19 mouse cellular contexts compared by ENCODE assay signal in genomic region chr7:142040756-142041155, GRCm38 (mm10). TPM values are rescaled to one million over a fixed set of nuclear protein-coding genes. Genes with fewer than 3 reads are reported as not detected.
DNase-seq lines count a peak whose midpoint lies in the region; ATAC-seq and TF ChIP-seq lines count a peak whose summit lies in the region.
"Had no signal": no experiment of that assay in that cellular context is flagged by ENCODE, and none has a peak within 500 bp of the region (broad histone marks: within the 10 kb centered on the region; RNA-seq: fewer than 3 reads in every experiment).

No protein-coding gene starts in this region.

- DNase-seq in heart, adult 11 months, result peak; percentile 98
- DNase-seq in lung, adult 18-20 months, result peak; percentile 21 to 34
- DNase-seq in lung, postnatal 14 days, result no peak
- DNase-seq in heart, postnatal 0 days (ENCODE audit: low spot score), result peak; percentile 60
- DNase-seq in forebrain, embryonic 10.5 days (ENCODE audit: extremely low spot score, low spot score), result no peak
- DNase-seq: B cell, adult 2 months; cerebellum, postnatal 10 days; retina, postnatal 1 day; thymus, postnatal 25 days had no signal

- peak; percentile 94 for TF ChIP-seq EP300 in heart, postnatal 0 days (IDR thresholded peaks at IDR 0.05; ENCODE audit: low read depth)

- no peak overlapping the region for H3K4me3 ChIP-seq in heart, embryonic 11.5 days (ENCODE audit: low read depth, low read length)
- no peak overlapping the region for H3K4me3 ChIP-seq in heart, postnatal 0 days (ENCODE audit: low read depth, low read length)
- H3K4me3 ChIP-seq in intestine, embryonic 16.5 days (ENCODE audit: low read length), result no peak overlapping the region
- no peak overlapping the region for H3K4me3 ChIP-seq in forebrain, embryonic 10.5 days
- H3K4me3 ChIP-seq: embryonic facial prominence, embryonic 10.5 days; heart, embryonic 13.5 days; limb, embryonic 15.5 days; neural tube, embryonic 13.5 days; stomach, embryonic 15.5 days had no signal

- no peak overlapping the region for H3K4me2 ChIP-seq in heart, embryonic 11.5 days
- no peak overlapping the region for H3K4me2 ChIP-seq in heart, postnatal 0 days (ENCODE audit: low read depth, low read length)
- no peak overlapping the region for H3K4me2 ChIP-seq in intestine, embryonic 16.5 days (ENCODE audit: low read depth, low read length)
- H3K4me2 ChIP-seq: heart, embryonic 13.5 days; limb, embryonic 15.5 days; neural tube, embryonic 13.5 days; stomach, embryonic 15.5 days had no signal

- no peak overlapping the region for H3K9ac ChIP-seq in heart, embryonic 11.5 days (ENCODE audit: low read depth, low read length)
- H3K9ac ChIP-seq in heart, postnatal 0 days (replicated peaks; ENCODE audit: low read depth, low read length), result no peak overlapping the region
- H3K9ac ChIP-seq in intestine, embryonic 16.5 days (ENCODE audit: low read depth, low read length), result no peak overlapping the region
- H3K9ac ChIP-seq: heart, embryonic 13.5 days; limb, embryonic 15.5 days; neural tube, embryonic 13.5 days; stomach, embryonic 15.5 days had no signal

- H3K36me3 ChIP-seq in heart, embryonic 11.5 days (ENCODE audit: control insufficient read depth, insufficient read depth, low read length), result no peaks in the 10 kb centered on the region
- no peaks in the 10 kb centered on the region for H3K36me3 ChIP-seq in heart, postnatal 0 days (replicated peaks; ENCODE audit: control insufficient read depth, insufficient read depth, low read length)
- no peaks in the 10 kb centered on the region for H3K36me3 ChIP-seq in intestine, embryonic 16.5 days (ENCODE audit: control insufficient read depth, insufficient read depth, low read length)
- no peaks in the 10 kb centered on the region for H3K36me3 ChIP-seq in forebrain, embryonic 10.5 days (replicated peaks)
- H3K36me3 ChIP-seq: heart, embryonic 13.5 days; limb, embryonic 15.5 days; neural tube, embryonic 13.5 days; stomach, embryonic 15.5 days had no signal

- no peak for TF ChIP-seq CTCF in heart, postnatal 0 days (IDR thresholded peaks at IDR 0.05; ENCODE audit: low read depth)

- no peaks in the 10 kb centered on the region for H3K27me3 ChIP-seq in heart, embryonic 11.5 days (ENCODE audit: control insufficient read depth, insufficient read depth, low read length)
- H3K27me3 ChIP-seq in heart, postnatal 0 days (ENCODE audit: control insufficient read depth, insufficient read depth, low read length), result no peaks in the 10 kb centered on the region
- H3K27me3 ChIP-seq in intestine, embryonic 16.5 days (replicated peaks; ENCODE audit: control insufficient read depth, insufficient read depth, low read length), result no peaks in the 10 kb centered on the region
- H3K27me3 ChIP-seq in forebrain, embryonic 10.5 days (ENCODE audit: poor library complexity, severe bottlenecking), result no peaks in the 10 kb centered on the region
- H3K27me3 ChIP-seq: heart, embryonic 13.5 days; limb, embryonic 15.5 days; neural tube, embryonic 13.5 days; stomach, embryonic 15.5 days had no signal

- 81% methylated on average over 3 of the region's 3 CpGs for WGBS in heart, embryonic 11.5 days (ENCODE audit: insufficient replicate concordance)
- WGBS in heart, postnatal 0 days, result 59% methylated on average over 3 of the region's 3 CpGs
- WGBS in intestine, embryonic 16.5 days, result 74% methylated on average over 3 of the region's 3 CpGs
- 93% methylated on average over 3 of the region's 3 CpGs for WGBS in forebrain, embryonic 10.5 days

- no peak for ATAC-seq in heart, embryonic 11.5 days (replicated peaks; ENCODE audit: insufficient number of reproducible peaks, low FRiP score, low TSS enrichment)
- peak; percentile 75 for ATAC-seq in heart, postnatal 0 days (ENCODE audit: insufficient read depth, low read depth)
- peak; percentile 31; the same call in 1 of the 2 replicates for ATAC-seq in neutrophil, adult 5-6 weeks (ENCODE audit: extremely low read depth, insufficient number of reproducible peaks, low FRiP score, poor library complexity, severe bottlenecking)
- ATAC-seq in intestine, embryonic 16.5 days, result no peak
- ATAC-seq: hindbrain, postnatal 0 days; midbrain, embryonic 16.5 days had no signal

- no peaks in the 10 kb centered on the region for H3K4me1 ChIP-seq in heart, embryonic 11.5 days (ENCODE audit: control insufficient read depth, insufficient read depth, low read length)
- peaks cover 27% of the 10 kb centered on the region for H3K4me1 ChIP-seq in heart, postnatal 0 days (ENCODE audit: control insufficient read depth, insufficient read depth)
- peaks cover 19% of the 10 kb centered on the region for H3K4me1 ChIP-seq in intestine, embryonic 16.5 days (ENCODE audit: control insufficient read depth, insufficient read depth, low read length)
- H3K4me1 ChIP-seq in forebrain, embryonic 10.5 days, result peaks cover 24% of the 10 kb centered on the region
- H3K4me1 ChIP-seq: stomach, embryonic 15.5 days had no signal

- no peaks in the 10 kb centered on the region for H3K9me3 ChIP-seq in heart, embryonic 11.5 days (replicated peaks; ENCODE audit: control insufficient read depth, low read length)
- no peaks in the 10 kb centered on the region for H3K9me3 ChIP-seq in heart, postnatal 0 days (replicated peaks; ENCODE audit: control insufficient read depth, low read length)
- no peaks in the 10 kb centered on the region for H3K9me3 ChIP-seq in intestine, embryonic 16.5 days (ENCODE audit: control insufficient read depth, low read length)
- H3K9me3 ChIP-seq in forebrain, embryonic 10.5 days, result no peaks in the 10 kb centered on the region
- H3K9me3 ChIP-seq: embryonic facial prominence, embryonic 10.5 days; heart, embryonic 13.5 days; limb, embryonic 15.5 days; neural tube, embryonic 13.5 days; stomach, embryonic 15.5 days had no signal

- H3K27ac ChIP-seq in heart, embryonic 11.5 days (ENCODE audit: low read depth, low read length), result no peak overlapping the region
- H3K27ac ChIP-seq in heart, postnatal 0 days (ENCODE audit: low read depth), result peak overlapping the region; percentile 71
- no peak overlapping the region for H3K27ac ChIP-seq in intestine, embryonic 16.5 days (ENCODE audit: low read length)
- H3K27ac ChIP-seq in forebrain, embryonic 10.5 days, result no peak overlapping the region
- H3K27ac ChIP-seq: embryonic facial prominence, embryonic 10.5 days; heart, embryonic 13.5 days; hindbrain, postnatal 0 days; limb, embryonic 15.5 days; neural tube, embryonic 13.5 days; stomach, embryonic 15.5 days had no signal

RNA-seq across cellular contexts. Expression of gene Mob2, which starts 20.1 kb away (rescaled TPM):
- 48.3 and 50.3 TPM in 2 replicates for polyA plus RNA-seq in heart, embryonic 11.5 days (2014; fragmentation: Nextera tagmentation; extraction: Ambion mirVana)
- 48.3 and 53.6 TPM in 2 replicates for total RNA-seq in heart, postnatal 0 days (2014; rRNA removed; ENCODE audit: low replicate concordance)
- 45.5 and 49.6 TPM in 2 replicates for polyA plus RNA-seq in heart, postnatal 0 days (2015; fragmentation: Nextera tagmentation; extraction: Ambion mirVana)
- 39.6 and 41.1 TPM in 2 replicates for total RNA-seq in neutrophil, adult 5-6 weeks (2017)
- polyA plus RNA-seq in intestine, embryonic 16.5 days (2015; fragmentation: Nextera tagmentation; extraction: Ambion mirVana), result 57.8 and 64.4 TPM in 2 replicates
- 60.9 and 65.7 TPM in 2 replicates for polyA plus RNA-seq in forebrain, embryonic 10.5 days (2016; fragmentation: Nextera tagmentation; extraction: Ambion mirVana)

RNA-seq across cellular contexts. Expression of gene Dusp8, which starts 54.9 kb away (rescaled TPM):
- 9.6 and 10.1 TPM in 2 replicates for polyA plus RNA-seq in heart, embryonic 11.5 days (2014; fragmentation: Nextera tagmentation; extraction: Ambion mirVana)
- 29.4 and 31.4 TPM in 2 replicates for total RNA-seq in heart, postnatal 0 days (2014; rRNA removed; ENCODE audit: low replicate concordance)
- 6.4 and 9.0 TPM in 2 replicates for polyA plus RNA-seq in heart, postnatal 0 days (2015; fragmentation: Nextera tagmentation; extraction: Ambion mirVana)
- total RNA-seq in neutrophil, adult 5-6 weeks (2017), result not detected in 2 replicates
- 4.8 and 5.6 TPM in 2 replicates for polyA plus RNA-seq in intestine, embryonic 16.5 days (2015; fragmentation: Nextera tagmentation; extraction: Ambion mirVana)
- 3.6 and 7.3 TPM in 2 replicates for polyA plus RNA-seq in forebrain, embryonic 10.5 days (2016; fragmentation: Nextera tagmentation; extraction: Ambion mirVana)

Comparison
In these comparisons a context has a peak if more than half of its experiments do, and no peak if none do; other contexts are left out.
1. DNase-seq: peak in heart, adult 11 months (single experiment), lung, adult 18-20 months (2 of 2) and heart, postnatal 0 days (single experiment); none in lung, postnatal 14 days (single experiment) and forebrain, embryonic 10.5 days (single experiment).
2. ATAC-seq: peak in heart, postnatal 0 days (single experiment) and neutrophil, adult 5-6 weeks (single experiment); none in heart, embryonic 11.5 days (single experiment) and intestine, embryonic 16.5 days (single experiment).